Mouse (Mus musculus) neural tube, embryonic 15.5 days (tissue): ENCODE measurements around the gene P2ry12. TPM values are rescaled to one million over a fixed set of nuclear protein-coding genes. Genes with fewer than 3 reads are reported as not detected.
A peak's percentile ranks its signal among the peaks of the same experiment; 100 is the strongest.

Experiments
- ATAC-seq: fragments of 200-750 bp; cut with Nextera tagmentation; 2 replicates; pipeline ENCODE4 v1.8.0; 2017; ENCODE audit warnings: mild to moderate bottlenecking, moderate TSS enrichment, moderate library complexity; ENCODE audit not compliant: low FRiP score
- H3K27ac ChIP-seq: fragments of 300-500 bp; sonication (generic); replicated peaks from 2 replicates; pipeline ENCODE4 v1.5.1; 2015; ENCODE audit warnings: mild to moderate bottlenecking, inconsistent platforms
- H3K27me3 ChIP-seq: fragments of 300-500 bp; sonication (generic); replicated peaks from 2 replicates; pipeline ENCODE4 v1.6.1; 2015; ENCODE audit warnings: inconsistent platforms
- H3K36me3 ChIP-seq: fragments of 300-500 bp; sonication (generic); 2 replicates; pipeline ENCODE4 v1.6.1; 2015; ENCODE audit warnings: inconsistent platforms
- H3K4me1 ChIP-seq: fragments of 300-500 bp; sonication (generic); 2 replicates; pipeline ENCODE4 v1.6.1; 2015; ENCODE audit warnings: inconsistent platforms
- H3K4me2 ChIP-seq: fragments of 300-500 bp; sonication (generic); 2 replicates; pipeline ENCODE4 v1.6.1; 2015; ENCODE audit warnings: inconsistent platforms, mild to moderate bottlenecking, moderate library complexity
- H3K4me3 ChIP-seq: fragments of 300-500 bp; sonication (generic); replicated peaks from 2 replicates; pipeline ENCODE4 v1.5.1; 2015; ENCODE audit warnings: mild to moderate bottlenecking, inconsistent platforms
- H3K9ac ChIP-seq: fragments of 300-500 bp; sonication (generic); replicated peaks from 2 replicates; pipeline ENCODE4 v1.6.1; 2015; ENCODE audit warnings: mild to moderate bottlenecking, inconsistent platforms
- H3K9me3 ChIP-seq: fragments of 300-500 bp; sonication (generic); replicated peaks from 2 replicates; pipeline ENCODE4 v1.6.1; 2016; ENCODE audit warnings: inconsistent platforms
- WGBS: fragments of 180-500 bp; shearing (Covaris S2); methylation state at CpG from one replicate; pipeline ENCODE4 v1.1.7; 2015; ENCODE audit warnings: mixed read lengths; 5-methylcytosine and 5-hydroxymethylcytosine counted together
- polyA plus RNA-seq: library from polyadenylated mRNA; unstranded; fragments of >200 nt; fragmentation: Nextera tagmentation; extraction: Ambion mirVana; gene quantifications from 2 replicates; pipeline ENCODE4 v1.2.1, GENCODE M21; 2015

Gene P2ry12
- polyA plus RNA-seq, 1 experiment from 2014 or later = 8.1 TPM

DNA sequence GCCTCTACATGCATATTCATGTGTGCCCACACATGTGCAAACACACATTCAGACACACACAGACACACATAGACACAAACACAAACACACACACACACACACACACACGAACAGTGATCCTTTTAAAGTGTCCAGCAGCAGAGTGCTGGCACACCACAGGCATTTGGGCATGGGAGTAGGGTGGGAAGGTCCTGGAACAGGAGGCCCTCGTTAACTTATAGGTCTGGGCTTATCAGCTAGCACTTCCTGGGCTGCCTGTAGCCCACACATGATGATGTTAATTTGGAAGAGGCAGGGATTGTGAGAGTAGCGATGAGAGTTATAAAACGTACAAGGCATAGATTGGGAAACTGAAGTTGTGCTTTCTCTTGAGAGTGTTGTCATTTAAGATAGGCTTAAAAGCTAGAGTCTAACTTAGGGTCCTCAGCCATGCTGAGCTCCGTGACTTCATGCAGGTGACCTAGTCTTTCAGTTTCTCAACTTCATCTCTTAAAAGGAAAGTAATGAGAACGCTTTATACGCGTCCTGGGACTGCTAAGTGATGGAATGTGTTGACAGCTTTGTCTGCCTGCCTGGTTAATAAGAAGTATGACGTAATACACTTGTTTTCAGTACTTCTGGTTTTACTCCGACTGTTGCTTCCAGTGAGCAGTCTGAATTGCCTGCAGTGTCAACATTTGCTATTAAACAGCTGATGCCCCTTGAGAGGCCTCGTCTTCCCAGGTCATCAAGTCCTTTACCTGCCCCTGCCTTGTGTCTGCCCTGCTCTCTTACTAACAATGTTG, 57.8 kb downstream of the P2ry12 start:
- ATAC-seq = no peak
- Histone ChIP-seq H3K27ac (no peak overlapping the region), H3K4me2 (no peak overlapping the region), H3K9ac (no peak overlapping the region), H3K27me3 (no peaks in the 10 kb centered on the region), H3K4me1 (no peaks in the 10 kb centered on the region), H3K9me3 (no peaks in the 10 kb centered on the region), H3K4me3 (no peak overlapping the region), H3K36me3 (no peaks in the 10 kb centered on the region)
- 84% methylated on average over 11 of the region's 11 CpGs for WGBS

DNA sequence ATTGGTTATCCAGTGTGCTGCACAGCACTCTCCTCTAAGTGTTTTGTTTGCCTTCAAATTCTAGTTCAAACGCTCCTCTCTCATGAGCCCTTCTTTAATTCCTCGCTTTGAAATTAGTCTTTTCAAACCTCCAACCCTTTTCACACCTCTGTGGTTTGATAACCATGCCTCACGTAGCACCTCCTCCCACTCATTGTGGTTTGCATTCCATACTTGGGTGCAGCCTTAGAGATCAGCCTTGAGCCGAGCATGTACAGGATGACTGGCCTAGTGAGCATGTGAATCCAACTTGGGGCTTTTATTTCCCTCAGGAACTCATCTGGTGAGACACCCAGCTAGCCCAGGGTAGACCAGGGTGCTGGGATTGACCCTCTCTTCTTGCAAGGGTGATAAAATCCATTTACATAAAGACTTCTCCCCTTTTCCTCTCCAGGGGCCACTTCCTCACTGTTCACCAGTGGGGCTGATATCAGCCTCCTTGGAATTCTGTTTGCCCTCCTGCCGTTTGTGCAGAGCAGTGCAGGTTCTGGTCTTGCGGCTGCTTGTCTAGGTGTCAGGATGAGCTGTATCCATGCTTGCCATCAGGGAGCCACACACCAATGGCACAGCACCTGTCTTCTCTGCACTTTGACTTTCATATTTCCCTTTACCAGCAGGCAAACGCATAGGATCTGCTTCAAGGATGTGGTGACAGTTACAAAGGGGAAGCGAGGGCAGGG, 58.7 kb downstream of the P2ry12 start:
- Histone ChIP-seq H3K4me1 (no peaks in the 10 kb centered on the region), H3K27me3 (no peaks in the 10 kb centered on the region), H3K9ac (no peak overlapping the region), H3K4me3 (no peak overlapping the region), H3K4me2 (no peak overlapping the region), H3K36me3 (no peaks in the 10 kb centered on the region), H3K27ac (no peak overlapping the region), H3K9me3 (no peaks in the 10 kb centered on the region)
- 87% methylated on average over 8 of the region's 8 CpGs for WGBS
- ATAC-seq = no peak

DNA sequence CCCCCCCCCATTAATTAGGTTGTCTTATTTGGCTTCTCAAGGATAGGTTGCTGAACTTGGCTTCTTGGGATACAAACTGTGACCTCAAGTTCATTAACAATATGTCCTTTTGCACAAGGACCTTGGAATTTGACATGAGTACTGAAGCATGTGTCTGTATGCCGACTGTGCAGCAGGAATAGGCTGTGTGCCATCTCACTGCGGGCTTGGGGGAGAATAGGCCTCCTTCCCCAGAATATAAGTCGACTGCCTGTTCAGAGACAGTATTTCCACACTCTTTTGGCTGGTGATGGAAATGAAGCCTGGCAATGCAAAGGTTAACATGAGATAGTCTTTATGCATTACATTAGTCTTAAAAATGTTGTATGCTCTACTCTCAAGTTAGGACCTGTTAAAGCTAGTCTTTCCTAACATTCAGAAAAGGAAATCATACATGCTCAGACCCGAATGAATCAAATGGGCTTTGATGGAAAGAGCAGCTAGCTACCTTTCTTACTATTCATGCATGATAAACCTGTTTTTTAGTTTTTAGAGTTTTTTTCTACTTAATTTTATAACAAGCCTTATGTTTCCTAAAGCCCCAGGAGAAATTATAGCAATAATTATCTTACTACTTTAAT, 65.2 kb downstream of the P2ry12 start:
- no peak overlapping the region for H3K9ac ChIP-seq
- no peak for ATAC-seq
- H3K9me3 ChIP-seq = no peaks in the 10 kb centered on the region
- no peak overlapping the region for H3K4me3 ChIP-seq
- no peaks in the 10 kb centered on the region for H3K36me3 ChIP-seq
- H3K4me1 ChIP-seq = no peaks in the 10 kb centered on the region
- no peak overlapping the region for H3K27ac ChIP-seq
- 81% methylated on average over 4 of the region's 4 CpGs for WGBS
- no peak overlapping the region for H3K4me2 ChIP-seq
- H3K27me3 ChIP-seq = no peaks in the 10 kb centered on the region

DNA sequence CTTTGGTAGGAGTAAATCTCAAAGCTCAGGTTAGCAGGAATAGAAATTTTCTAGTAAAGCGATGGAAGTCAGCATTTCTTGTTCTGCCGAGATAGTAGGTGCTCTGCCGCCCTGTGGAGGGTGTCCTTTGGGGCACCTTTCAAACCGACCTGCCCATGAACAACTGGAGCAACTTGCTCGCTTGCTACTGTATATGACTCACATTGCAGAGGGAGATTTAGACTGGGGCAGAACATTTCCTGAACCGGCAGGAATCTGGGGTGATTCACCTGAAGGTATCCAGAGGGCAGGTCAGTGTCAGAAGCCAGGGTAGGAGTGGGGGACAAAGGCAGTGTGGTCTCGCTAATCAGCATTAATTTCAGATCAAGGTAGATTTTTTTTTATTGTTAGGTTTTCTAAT, 67.7 kb downstream of the P2ry12 start, which contains the start of gene Gpr87:
Gpr87 (minus strand) TSS at position 167 of the 400 bp plus-strand sequence.
- Histone ChIP-seq H3K36me3 (no peaks in the 10 kb centered on the region), H3K4me2 (no peak within 1 kb of the TSS), H3K27ac (no peak within 1 kb of the TSS), H3K4me1 (no peaks in the 10 kb centered on the region), H3K9me3 (no peaks in the 10 kb centered on the region), H3K4me3 (no peak within 1 kb of the TSS), H3K9ac (no peak within 1 kb of the TSS), H3K27me3 (no peaks in the 10 kb centered on the region)
- ATAC-seq = no peak
- WGBS = 92% methylated on average over 7 of the region's 7 CpGs

GRCm38 (mm10) chr3:59194099-59194498, 68.6 kb downstream of the P2ry12 start:
- no peaks in the 10 kb centered on the region for H3K9me3 ChIP-seq
- H3K36me3 ChIP-seq = no peaks in the 10 kb centered on the region
- no peaks in the 10 kb centered on the region for H3K27me3 ChIP-seq
- H3K4me1 ChIP-seq = no peaks in the 10 kb centered on the region
- no peak overlapping the region for H3K27ac ChIP-seq
- no peak overlapping the region for H3K4me2 ChIP-seq
- no peak overlapping the region for H3K9ac ChIP-seq
- WGBS = 97% methylated on average over 7 of the region's 7 CpGs
- H3K4me3 ChIP-seq = no peak overlapping the region
- ATAC-seq = no peak

DNA sequence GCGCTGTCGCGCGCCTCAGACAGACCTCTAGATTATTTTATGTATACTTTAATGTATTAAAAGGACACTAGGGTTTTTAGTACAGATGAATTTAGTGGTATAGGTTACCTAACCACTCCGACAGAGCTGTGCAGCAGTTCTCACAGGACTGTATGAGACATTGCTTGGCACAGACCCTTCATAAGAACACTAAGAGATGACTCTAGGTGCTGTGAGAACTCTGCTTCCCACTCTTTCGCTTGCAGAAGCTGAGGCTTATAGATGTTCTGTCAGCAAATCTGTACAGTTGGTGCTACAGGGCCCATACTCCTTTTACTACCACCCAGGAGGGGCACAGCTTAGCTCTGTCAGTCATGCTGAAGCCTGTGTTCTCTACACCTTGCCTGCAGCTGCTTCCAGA, 71.0 kb downstream of the P2ry12 start:
- Histone ChIP-seq H3K4me2 (no peak overlapping the region), H3K9ac (no peak overlapping the region), H3K27ac (no peak overlapping the region), H3K27me3 (no peaks in the 10 kb centered on the region), H3K36me3 (no peaks in the 10 kb centered on the region), H3K9me3 (no peaks in the 10 kb centered on the region), H3K4me1 (no peaks in the 10 kb centered on the region), H3K4me3 (no peak overlapping the region)
- 98% methylated on average over 6 of the region's 6 CpGs for WGBS
- no peak for ATAC-seq

DNA sequence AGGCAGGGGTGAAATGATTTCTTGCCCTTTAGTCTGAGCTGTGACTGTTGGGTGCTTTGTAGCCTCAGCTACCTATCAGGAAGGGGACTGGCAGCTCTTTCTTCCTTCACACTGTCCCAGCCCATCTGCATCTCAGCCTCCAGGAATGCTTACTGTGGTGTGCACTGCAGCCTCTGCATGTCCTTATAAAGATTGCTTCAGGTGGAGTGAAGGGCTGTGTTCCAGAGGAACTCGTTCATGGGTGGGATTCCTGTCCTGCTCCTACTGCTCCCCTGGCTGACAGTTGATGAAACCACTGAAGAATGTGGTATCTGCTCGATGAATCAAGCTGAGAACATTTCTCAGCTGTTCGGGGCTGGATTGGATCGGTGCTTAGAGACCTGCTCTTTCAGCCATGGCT, 75.3 kb downstream of the P2ry12 start:
- Histone ChIP-seq H3K4me2 (no peak overlapping the region), H3K36me3 (no peaks in the 10 kb centered on the region)
- WGBS = 92% methylated on average over 4 of the region's 4 CpGs

DNA sequence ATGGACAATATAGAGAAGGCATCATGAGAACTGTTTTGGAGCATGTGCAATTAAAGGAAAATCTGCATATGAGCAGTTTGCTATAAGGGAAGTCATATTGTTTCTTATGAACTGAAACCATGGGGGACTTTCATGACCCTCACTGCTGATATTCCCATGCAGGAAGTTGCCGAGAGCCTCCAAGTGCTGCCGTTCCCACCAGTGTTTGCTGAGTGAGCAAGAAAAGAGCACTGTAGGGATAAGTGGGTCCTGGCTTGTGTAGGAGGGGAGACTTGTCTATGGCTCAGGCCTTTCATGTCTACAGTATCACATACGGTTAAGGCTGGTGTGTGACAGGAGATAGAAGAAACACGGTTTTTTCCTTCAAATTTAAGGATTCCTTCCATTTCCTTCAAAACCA, 77.0 kb downstream of the P2ry12 start:
- Histone ChIP-seq H3K27me3 (no peaks in the 10 kb centered on the region), H3K9ac (no peak overlapping the region), H3K4me3 (no peak overlapping the region), H3K9me3 (no peaks in the 10 kb centered on the region), H3K4me2 (no peak overlapping the region), H3K36me3 (no peaks in the 10 kb centered on the region), H3K4me1 (no peaks in the 10 kb centered on the region), H3K27ac (no peak overlapping the region)
- WGBS = 88% methylated on average over 4 of the region's 4 CpGs
- no peak for ATAC-seq

More for the DNA sequence above, 75.3 kb downstream of the P2ry12 start:
- no peak for ATAC-seq
- no peaks in the 10 kb centered on the region for H3K9me3 ChIP-seq
- H3K27me3 ChIP-seq = no peaks in the 10 kb centered on the region
- H3K9ac ChIP-seq = no peak overlapping the region
- no peak overlapping the region for H3K27ac ChIP-seq
- H3K4me3 ChIP-seq = no peak overlapping the region
- H3K4me1 ChIP-seq = no peaks in the 10 kb centered on the region

DNA sequence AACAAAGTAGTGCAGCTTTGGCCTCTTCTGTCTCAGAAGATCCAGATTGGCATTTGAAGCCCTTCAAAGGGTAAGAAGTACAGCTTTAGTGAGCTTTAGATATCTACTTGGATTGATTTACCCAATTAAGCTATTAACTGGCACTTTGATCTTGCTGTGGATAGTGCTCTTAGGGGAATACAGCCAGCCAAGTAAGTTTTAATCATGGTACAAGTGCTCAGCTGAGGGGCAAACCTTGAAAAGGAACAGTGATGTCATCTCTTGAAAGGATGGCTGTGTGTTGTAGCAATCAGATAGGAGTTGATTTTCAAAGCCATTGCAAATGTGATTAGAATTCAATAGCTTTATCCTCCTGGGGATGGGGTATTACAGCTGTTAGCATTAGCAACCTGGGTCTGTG, 80.5 kb downstream of the P2ry12 start:
- H3K4me3 ChIP-seq = no peak overlapping the region
- no peaks in the 10 kb centered on the region for H3K36me3 ChIP-seq
- H3K9me3 ChIP-seq = no peaks in the 10 kb centered on the region
- H3K27me3 ChIP-seq = no peaks in the 10 kb centered on the region
- H3K9ac ChIP-seq = no peak overlapping the region
- H3K4me1 ChIP-seq = no peaks in the 10 kb centered on the region
- H3K4me2 ChIP-seq = no peak overlapping the region
- ATAC-seq = no peak
- H3K27ac ChIP-seq = no peak overlapping the region

GRCm38 (mm10) chr3:59181134-59181533, 81.5 kb downstream of the P2ry12 start:
- WGBS = 66% methylated on average over 5 of the region's 5 CpGs
- ATAC-seq = no peak
- H3K4me1 ChIP-seq = no peaks in the 10 kb centered on the region
- no peak overlapping the region for H3K9ac ChIP-seq
- H3K4me2 ChIP-seq = no peak overlapping the region
- no peaks in the 10 kb centered on the region for H3K36me3 ChIP-seq
- H3K27ac ChIP-seq = no peak overlapping the region
- no peak overlapping the region for H3K4me3 ChIP-seq
- no peaks in the 10 kb centered on the region for H3K9me3 ChIP-seq
- H3K27me3 ChIP-seq = no peaks in the 10 kb centered on the region

GRCm38 (mm10) chr3:59176871-59177270, 85.8 kb downstream of the P2ry12 start:
- Histone ChIP-seq H3K4me3 (no peak overlapping the region), H3K4me2 (no peak overlapping the region), H3K9me3 (no peaks in the 10 kb centered on the region), H3K36me3 (no peaks in the 10 kb centered on the region), H3K4me1 (no peaks in the 10 kb centered on the region), H3K27me3 (no peaks in the 10 kb centered on the region), H3K27ac (no peak overlapping the region), H3K9ac (no peak overlapping the region)
- WGBS = 82% methylated on average over 5 of the region's 5 CpGs
- ATAC-seq = no peak

DNA sequence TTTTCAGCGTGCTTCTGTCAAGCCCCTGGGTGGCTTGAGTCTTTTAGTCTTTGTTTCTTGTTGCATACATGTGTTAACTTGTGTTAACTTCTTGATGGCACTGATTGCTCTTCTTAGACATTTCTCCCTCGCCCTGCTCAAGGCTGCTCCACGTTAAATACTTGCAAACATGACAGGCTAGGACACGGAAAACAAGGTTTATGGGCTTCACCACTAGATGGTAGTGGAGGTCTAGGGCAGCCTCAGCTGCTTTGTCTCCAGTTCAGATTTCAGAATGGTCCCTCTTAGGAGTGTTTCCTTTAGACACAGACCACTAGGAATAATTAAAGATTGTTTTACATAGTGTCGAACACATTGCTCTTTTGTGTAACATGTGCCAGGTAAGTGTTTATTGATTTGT, 87.4 kb downstream of the P2ry12 start:
- Histone ChIP-seq H3K27me3 (no peaks in the 10 kb centered on the region), H3K4me3 (no peak overlapping the region), H3K4me1 (no peaks in the 10 kb centered on the region), H3K9ac (no peak overlapping the region), H3K4me2 (no peak overlapping the region), H3K36me3 (no peaks in the 10 kb centered on the region), H3K9me3 (no peaks in the 10 kb centered on the region), H3K27ac (no peak overlapping the region)
- WGBS = 32% methylated on average over 5 of the region's 5 CpGs
- ATAC-seq = peak; percentile 83
